Mouse (Mus musculus) hindbrain, embryonic 10.5 days (tissue): ENCODE results near the gene Rpl19. TPM values are rescaled to one million over a fixed set of nuclear protein-coding genes. Genes with fewer than 3 reads are reported as not detected.

Experiments
- DNase-seq: peaks from one replicate; pipeline ENCODE4 v3.0.0-alpha.2; 2017; ENCODE audit warnings: low spot score
- H3K27ac ChIP-seq: fragments of 300-500 bp; sonication (generic); 2 replicates; pipeline ENCODE4 v1.5.1; 2016; ENCODE audit warnings: mild to moderate bottlenecking, moderate library complexity
- H3K27me3 ChIP-seq: fragments of 300-500 bp; sonication (generic); 2 replicates; pipeline ENCODE4 v1.6.1; 2016; ENCODE audit warnings: mild to moderate bottlenecking; ENCODE audit not compliant: poor library complexity, insufficient read depth, severe bottlenecking
- H3K36me3 ChIP-seq: fragments of 300-500 bp; sonication (generic); 2 replicates; pipeline ENCODE4 v1.6.1; 2016; ENCODE audit warnings: mild to moderate bottlenecking, moderate library complexity
- H3K4me1 ChIP-seq: fragments of 300-500 bp; sonication (generic); replicated peaks from 2 replicates; pipeline ENCODE4 v1.6.1; 2016; ENCODE audit warnings: mild to moderate bottlenecking
- H3K4me3 ChIP-seq: fragments of 300-500 bp; sonication (generic); 2 replicates; pipeline ENCODE4 v1.5.1; 2016; ENCODE audit warnings: mild to moderate bottlenecking, moderate library complexity
- H3K9me3 ChIP-seq: fragments of 300-500 bp; sonication (generic); 2 replicates; pipeline ENCODE4 v1.6.1; 2016; ENCODE audit warnings: mild to moderate bottlenecking, moderate library complexity
- WGBS: fragments of 180-500 bp; shearing (Covaris S2); methylation state at CpG from one replicate; pipeline ENCODE4 v1.1.7; 2016; 5-methylcytosine and 5-hydroxymethylcytosine counted together
- polyA plus RNA-seq: library from polyadenylated mRNA; unstranded; fragments of >200 nt; fragmentation: Nextera tagmentation; extraction: Ambion mirVana; gene quantifications from 2 replicates; pipeline ENCODE4 v1.2.1, GENCODE M21; 2016

Rpl19 gene
- polyA plus RNA-seq, 1 experiment from 2014 or later = 1,011 TPM

DNA sequence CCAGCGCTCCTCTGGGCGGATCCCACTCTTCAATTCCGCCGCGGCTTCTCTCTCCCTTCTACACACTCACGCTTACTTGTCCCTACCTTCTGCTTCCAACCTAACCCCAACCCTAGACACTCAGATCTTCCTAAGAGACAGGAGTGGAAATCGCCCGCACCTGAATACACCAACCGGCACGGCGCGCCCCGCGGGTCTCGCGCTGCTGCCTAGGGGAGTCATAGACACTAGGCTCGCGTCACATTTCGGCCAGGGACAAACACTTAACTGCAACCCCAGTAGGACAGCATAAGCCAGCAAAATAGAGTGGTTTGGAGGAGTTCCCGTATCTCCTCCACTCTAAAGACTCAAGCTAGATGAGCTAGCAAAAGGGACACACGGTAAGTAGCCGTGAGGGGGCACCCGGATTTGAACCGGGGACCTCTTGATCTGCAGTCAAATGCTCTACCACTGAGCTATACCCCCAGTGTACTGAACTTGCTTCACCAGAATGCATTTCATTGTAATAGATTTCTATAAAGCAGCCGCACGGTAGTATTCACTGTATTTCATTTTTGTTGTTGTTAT, 37.9 kb upstream of the Rpl19 start:
- Histone ChIP-seq H3K27ac (peak overlapping the region; percentile 90), H3K9me3 (no peaks in the 10 kb centered on the region), H3K36me3 (no peaks in the 10 kb centered on the region), H3K4me3 (peak overlapping the region; percentile 72), H3K4me1 (peaks cover 33% of the 10 kb centered on the region), H3K27me3 (peaks cover 51% of the 10 kb centered on the region)
- under 1% methylated on average over 26 of the region's 26 CpGs for WGBS
- DNase-seq = peak; percentile 87

DNA sequence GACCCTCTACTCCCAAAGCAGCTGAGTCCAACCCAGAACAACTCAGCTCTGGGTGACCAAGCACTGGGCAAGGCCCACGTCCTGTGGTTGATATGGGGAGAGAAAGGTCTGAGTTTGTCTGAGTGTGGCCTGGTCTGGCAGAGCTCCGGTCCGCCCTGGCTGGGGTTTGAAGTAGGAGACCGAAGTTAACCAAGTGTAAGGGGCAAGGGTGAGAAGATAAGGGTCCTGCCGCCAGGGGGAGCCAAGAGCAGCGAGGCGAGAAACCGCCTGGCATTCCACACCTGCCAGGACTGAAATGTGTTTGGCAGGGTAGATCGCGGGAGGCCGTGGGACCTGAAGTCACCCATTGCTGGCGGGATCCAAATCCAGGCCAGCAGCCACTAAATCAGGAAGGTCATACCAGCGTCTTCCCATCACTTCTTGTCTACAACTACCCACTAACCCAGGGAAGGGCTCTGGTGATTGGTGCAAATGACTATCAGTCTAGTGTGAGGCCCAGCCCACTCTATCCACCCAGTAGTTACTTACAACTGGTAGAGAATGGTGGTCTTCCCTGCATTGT, 31.9 kb upstream of the Rpl19 start:
- Histone ChIP-seq H3K27ac (0 out of 2 replicates have a peak overlapping the region, but pooled peaks have one; percentile 78), H3K4me1 (peaks cover 34% of the 10 kb centered on the region), H3K36me3 (no peaks in the 10 kb centered on the region), H3K27me3 (peaks cover 43% of the 10 kb centered on the region), H3K9me3 (no peaks in the 10 kb centered on the region), H3K4me3 (peak overlapping the region; percentile 63)
- WGBS = 5% methylated on average over 13 of the region's 13 CpGs
- DNase-seq = peak; percentile 77

DNA sequence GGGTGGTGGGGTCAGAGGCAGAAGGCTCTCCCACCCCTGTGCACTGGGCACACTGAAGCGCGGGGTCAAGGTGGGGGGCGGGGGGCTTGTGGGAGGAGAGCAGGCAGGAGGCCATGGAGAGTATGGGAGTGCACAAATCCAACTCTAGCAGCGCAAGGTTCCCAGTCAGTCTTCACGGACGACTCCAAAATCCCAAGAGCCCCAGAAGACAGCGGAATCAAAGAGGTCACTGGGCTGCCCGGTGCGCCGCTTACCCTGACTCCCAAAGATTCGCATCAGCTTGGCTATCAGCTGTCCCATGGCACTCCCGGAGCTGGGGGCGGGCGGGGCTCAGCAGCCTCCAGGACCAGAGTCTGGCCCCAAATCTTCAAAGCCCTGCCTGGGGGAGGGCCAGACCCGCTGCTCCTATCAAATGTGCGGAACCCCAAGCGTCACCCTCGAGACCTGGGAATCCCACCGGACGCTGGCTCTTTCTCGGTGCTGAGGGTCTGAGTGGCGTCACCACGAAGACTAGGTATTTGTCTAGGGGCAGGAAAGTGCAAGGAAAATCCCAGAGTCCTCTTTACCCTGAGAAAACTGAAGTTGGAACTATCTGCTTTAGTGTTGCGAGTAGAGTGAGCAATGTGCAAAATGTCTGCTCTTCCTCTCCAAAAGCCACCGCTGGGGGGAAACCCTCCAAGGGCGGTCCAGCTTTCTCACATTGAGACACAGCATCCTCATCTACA, 30.8 kb upstream of the Rpl19 start, which contains the start of gene Arl5c:
Gene Arl5c (minus strand): TSS at position 618 of the 725 bp plus-strand sequence.
- peak within 1 kb of the TSS; percentile 78 for H3K27ac ChIP-seq
- H3K9me3 ChIP-seq = no peaks in the 10 kb centered on the region
- H3K4me1 ChIP-seq = peaks cover 34% of the 10 kb centered on the region
- H3K27me3 ChIP-seq = peaks cover 41% of the 10 kb centered on the region
- no peaks in the 10 kb centered on the region for H3K36me3 ChIP-seq
- WGBS = under 1% methylated on average over 26 of the region's 26 CpGs
- peak; percentile 64 for DNase-seq
- peak within 1 kb of the TSS; percentile 63 for H3K4me3 ChIP-seq

DNA sequence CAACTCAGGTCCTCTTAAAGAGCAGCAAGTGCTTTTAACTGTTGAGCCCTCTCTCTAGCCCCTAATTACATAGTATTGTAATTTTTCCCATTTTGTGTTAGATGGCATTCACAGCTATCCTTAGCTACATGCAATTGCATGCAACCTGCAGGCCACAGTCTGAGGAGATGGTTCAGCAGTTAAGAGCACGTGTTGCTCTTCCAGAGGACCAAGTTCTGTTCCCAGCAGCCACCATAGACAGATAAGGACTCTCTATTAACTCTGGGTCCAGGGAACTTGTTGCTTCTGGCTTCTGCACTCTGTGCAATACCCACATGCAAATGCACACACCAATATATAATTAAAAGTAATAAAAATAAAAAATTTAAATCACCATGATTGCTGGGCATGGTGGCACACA, 29.8 kb upstream of the Rpl19 start:
- Histone ChIP-seq H3K27me3 (peaks cover 46% of the 10 kb centered on the region), H3K4me3 (no peak overlapping the region), H3K27ac (no peak overlapping the region), H3K9me3 (no peaks in the 10 kb centered on the region), H3K36me3 (no peaks in the 10 kb centered on the region), H3K4me1 (peaks cover 43% of the 10 kb centered on the region)
- no peak for DNase-seq
- WGBS = 64% methylated on average over 1 of the region's 1 CpGs

DNA sequence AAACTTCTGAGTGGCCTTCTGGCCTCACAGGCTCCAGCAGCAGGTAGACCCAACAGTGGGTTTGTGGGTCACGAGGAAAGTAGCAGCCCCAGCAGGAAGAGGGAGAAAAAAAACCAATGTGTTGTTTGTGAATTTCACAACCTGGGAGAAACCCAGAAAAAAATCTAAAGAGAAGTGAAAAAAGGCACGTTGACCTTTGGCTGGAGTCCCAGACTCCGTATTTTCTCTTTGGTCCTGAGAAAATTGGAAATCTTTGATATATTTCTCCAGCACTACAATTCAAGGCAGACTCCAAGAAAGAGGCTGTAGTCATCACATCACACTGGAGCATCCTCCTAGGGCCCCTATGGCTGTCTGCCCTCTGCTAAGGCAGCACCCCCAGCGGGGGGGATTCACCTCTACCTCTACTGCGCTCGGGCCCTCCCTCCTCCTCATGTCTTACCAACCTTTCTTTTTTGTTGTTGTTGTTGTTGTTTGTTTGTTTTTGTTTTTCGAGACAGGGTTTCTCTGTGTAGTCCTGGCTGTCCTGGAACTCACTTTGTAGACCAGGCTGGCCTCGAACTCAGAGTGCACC, 29.0 kb upstream of the Rpl19 start:
- no peaks in the 10 kb centered on the region for H3K36me3 ChIP-seq
- 75% methylated on average over 8 of the region's 8 CpGs for WGBS
- H3K4me3 ChIP-seq = no peak overlapping the region
- DNase-seq = no peak
- H3K9me3 ChIP-seq = no peaks in the 10 kb centered on the region
- peaks cover 54% of the 10 kb centered on the region for H3K27me3 ChIP-seq
- no peak overlapping the region for H3K27ac ChIP-seq
- peaks cover 50% of the 10 kb centered on the region for H3K4me1 ChIP-seq

DNA sequence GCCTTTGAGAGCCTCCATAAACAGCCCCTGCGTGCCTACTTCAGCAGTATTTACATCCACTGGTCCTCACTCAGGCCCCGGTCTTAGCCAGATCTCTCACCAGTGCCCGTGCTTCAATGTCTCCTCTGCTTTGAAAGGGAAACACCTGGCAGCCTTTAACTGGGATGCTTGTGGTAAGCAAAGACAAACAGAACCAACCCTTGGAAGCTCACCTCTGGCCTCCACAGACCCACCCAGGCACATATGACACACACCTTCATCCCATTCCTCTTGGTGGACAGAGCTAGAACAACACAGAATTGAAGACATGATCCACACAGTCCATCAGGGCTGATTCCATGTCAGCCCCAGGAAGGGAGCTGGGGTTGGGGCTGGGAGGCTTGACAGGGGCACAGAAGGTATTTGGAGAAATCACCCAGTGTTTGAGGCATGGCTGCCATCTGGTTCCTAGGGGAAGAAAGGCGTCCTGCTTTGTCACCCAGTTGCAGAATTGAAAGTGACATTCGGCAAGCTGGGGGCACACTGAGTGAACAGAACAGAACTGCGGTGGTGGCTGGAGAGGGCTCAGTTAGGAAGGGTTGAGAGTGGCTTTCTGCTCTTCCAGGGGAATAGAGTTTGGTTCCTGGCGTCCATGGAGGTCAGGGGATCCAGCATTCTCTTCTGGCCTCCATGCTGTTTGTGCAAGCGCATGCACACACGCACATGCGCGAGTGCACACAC, 28.3 kb upstream of the Rpl19 start:
- Histone ChIP-seq H3K27ac (no peak overlapping the region), H3K9me3 (no peaks in the 10 kb centered on the region), H3K4me1 (peaks cover 58% of the 10 kb centered on the region), H3K36me3 (no peaks in the 10 kb centered on the region), H3K27me3 (peaks cover 62% of the 10 kb centered on the region), H3K4me3 (no peak overlapping the region)
- WGBS = 82% methylated on average over 11 of the region's 11 CpGs
- no peak for DNase-seq

DNA sequence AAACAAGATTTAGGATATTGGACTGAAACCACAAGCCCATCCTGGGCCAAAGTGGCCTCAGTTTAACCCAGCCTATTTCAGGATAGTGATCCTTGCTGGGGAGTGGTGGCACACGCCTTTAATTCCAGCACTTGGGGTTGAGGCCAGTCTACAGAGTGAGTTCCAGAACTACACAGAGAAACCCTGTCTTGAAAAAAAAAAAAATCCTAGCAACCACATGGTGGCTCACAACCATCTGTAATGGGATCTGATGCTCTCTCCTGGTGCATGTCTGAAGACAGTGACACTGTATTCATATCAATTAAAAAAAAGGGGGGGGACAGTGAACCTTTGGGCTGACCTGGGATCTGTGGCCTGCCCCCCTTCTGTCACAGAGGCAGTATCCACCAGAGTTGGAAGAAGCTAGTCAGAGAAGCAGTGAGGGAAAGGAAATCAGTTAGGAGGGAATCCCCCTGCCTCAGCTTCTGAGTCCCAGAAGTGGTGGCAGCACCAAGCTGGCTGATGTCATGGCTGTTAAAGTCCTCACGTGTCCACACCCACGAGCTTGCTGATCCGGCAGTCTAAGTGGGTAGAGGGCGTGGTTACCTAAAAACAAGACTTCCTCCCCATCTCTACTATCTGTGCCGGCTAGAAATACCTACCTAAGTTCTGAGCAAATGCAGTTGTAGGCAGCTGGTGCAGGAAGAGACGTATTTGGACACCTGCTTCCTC, 27.5 kb upstream of the Rpl19 start:
- Histone ChIP-seq H3K27ac (no peak overlapping the region), H3K27me3 (peaks cover 66% of the 10 kb centered on the region), H3K36me3 (peaks cover 2% of the 10 kb centered on the region; the same call in 1 of the 2 replicates), H3K9me3 (no peaks in the 10 kb centered on the region), H3K4me1 (peaks cover 63% of the 10 kb centered on the region), H3K4me3 (no peak overlapping the region)
- 78% methylated on average over 7 of the region's 7 CpGs for WGBS
- DNase-seq = no peak

DNA sequence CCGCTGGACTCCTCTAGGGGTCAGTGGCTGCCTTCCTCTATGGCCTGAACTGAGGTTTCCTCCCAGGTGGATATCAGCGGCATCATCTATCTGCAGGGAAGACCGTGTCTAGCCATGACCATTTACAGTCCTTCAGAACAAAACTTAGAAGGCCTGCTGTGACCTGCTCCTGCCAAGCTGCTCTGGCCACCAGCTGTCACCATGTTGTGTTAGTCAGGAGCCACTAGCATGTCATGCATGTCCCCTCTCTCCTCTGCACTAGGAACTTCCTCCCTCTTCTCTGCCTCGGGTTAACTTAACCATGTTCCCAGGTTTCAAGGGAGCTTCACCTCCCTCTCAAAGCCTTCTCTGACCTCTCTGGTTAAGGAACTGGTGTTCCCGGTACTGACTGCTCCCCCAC, 26.8 kb upstream of the Rpl19 start:
- Histone ChIP-seq H3K9me3 (no peaks in the 10 kb centered on the region), H3K4me3 (no peak overlapping the region), H3K36me3 (peaks cover 9% of the 10 kb centered on the region), H3K27me3 (peaks cover 65% of the 10 kb centered on the region), H3K27ac (no peak overlapping the region), H3K4me1 (peaks cover 56% of the 10 kb centered on the region)
- DNase-seq = no peak
- WGBS = 64% methylated on average over 5 of the region's 5 CpGs

DNA sequence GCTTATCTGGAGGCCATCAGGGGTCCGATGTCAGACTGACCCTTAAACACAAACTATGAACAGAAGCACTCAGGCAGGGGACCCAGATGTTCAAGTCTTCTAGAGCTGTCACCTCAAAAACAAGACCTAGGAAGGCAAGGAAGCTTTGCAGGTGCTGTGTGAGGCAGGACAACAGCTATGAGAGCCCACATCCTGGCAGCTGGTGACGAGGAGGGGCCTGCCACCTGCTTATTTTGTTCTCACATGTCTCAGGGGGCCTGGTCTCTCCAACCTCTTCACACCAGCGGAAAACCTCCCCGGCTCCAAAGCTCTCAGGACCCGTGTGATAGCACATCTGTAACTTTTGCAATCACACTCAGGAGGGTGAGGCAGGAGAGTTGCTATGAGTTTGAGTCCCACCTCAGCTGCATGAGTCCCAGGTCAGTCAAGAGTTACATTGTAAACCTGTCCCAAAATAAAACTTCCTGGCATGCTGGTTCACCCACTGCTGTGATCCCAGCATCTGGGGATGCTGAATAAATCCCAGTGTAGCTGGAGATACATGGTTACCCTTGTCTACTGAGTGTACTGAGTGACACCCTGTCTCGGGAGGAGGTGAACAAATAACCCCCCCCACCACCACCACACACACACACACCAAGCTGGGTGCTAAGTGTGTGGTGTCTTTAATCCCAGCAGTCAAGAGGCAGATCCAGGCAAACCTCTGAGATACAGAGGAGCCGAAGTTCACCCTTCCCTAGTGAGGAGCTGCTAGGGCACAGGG, 26.0 kb upstream of the Rpl19 start:
- no peak overlapping the region for H3K4me3 ChIP-seq
- H3K9me3 ChIP-seq = no peaks in the 10 kb centered on the region
- DNase-seq = no peak
- H3K27me3 ChIP-seq = peaks cover 65% of the 10 kb centered on the region
- 48% methylated on average over 7 of the region's 7 CpGs for WGBS
- peaks cover 48% of the 10 kb centered on the region for H3K4me1 ChIP-seq
- no peak overlapping the region for H3K27ac ChIP-seq
- peaks cover 17% of the 10 kb centered on the region for H3K36me3 ChIP-seq

DNA sequence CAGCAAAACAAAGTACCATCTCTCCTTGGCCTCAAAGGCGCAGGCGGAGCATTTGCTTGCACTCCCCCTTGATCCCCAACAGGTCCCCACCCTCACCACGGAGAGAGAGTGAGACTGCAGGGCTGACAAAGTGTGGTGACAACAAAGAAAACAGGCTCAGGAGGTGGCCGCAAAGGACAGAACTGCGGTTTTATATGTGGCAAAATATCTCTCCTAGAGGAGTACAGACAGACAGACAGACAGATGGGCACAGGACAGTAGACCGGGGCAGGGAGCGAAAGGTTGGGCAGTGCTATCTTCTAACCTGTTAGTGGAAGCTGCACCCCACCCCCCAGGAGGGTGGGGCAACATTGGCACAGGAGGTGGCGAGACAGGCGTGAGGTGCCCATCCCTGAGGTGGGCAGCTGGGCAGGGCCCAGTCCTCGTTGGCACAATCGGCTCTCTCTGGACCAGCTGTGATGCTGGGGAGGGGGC, 25.1 kb upstream of the Rpl19 start:
- WGBS = 36% methylated on average over 11 of the region's 11 CpGs
- H3K9me3 ChIP-seq = no peaks in the 10 kb centered on the region
- peaks cover 42% of the 10 kb centered on the region for H3K4me1 ChIP-seq
- H3K27me3 ChIP-seq = peaks cover 61% of the 10 kb centered on the region
- H3K36me3 ChIP-seq = peaks cover 25% of the 10 kb centered on the region
- no peak overlapping the region for H3K27ac ChIP-seq
- H3K4me3 ChIP-seq = no peak overlapping the region
- no peak for DNase-seq

DNA sequence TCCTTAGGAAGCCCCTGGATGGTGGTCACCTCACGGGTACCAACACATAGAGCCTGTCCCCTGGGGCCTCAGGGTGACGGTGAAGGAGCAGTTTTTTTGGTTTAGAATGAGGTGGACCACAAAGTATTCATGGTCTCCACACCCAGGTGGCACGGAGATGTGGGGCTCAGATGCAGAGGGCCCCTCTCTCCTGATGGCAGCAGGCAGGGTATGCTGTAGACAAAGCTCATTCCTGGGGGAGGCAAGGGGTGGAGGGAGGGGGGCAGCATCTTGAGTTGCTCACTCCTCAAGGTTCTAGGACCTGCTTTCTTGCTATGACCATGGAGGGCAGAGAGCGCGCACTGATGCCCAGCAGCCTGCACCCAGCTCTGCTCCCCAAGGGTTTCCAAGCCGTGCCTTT, 24.5 kb upstream of the Rpl19 start:
- Histone ChIP-seq H3K4me1 (peaks cover 42% of the 10 kb centered on the region), H3K36me3 (peaks cover 30% of the 10 kb centered on the region), H3K9me3 (no peaks in the 10 kb centered on the region), H3K27me3 (peaks cover 58% of the 10 kb centered on the region), H3K4me3 (0 out of 2 replicates have a peak overlapping the region, but pooled peaks have one; percentile 40), H3K27ac (peak overlapping the region; percentile 25; the same call in 1 of the 2 replicates)
- no peak for DNase-seq
- WGBS = 61% methylated on average over 6 of the region's 6 CpGs
